Mouse (Mus musculus): ENCODE results near the gene Foxl1. TPM values are rescaled to one million over a fixed set of nuclear protein-coding genes. Genes with fewer than 3 reads are reported as not detected.
"Not testable (repeated sequence)": the region's sequence is repeated elsewhere in the genome, so short reads cannot be mapped to it uniquely, and the experiment has no call there.

Gene Foxl1
- total and polyA plus RNA-seq, 2 experiments from 2014 or later, result 0.19 TPM; not detected in 1

GRCm38 (mm10) chr8:121132961-121133513, 5.3 kb downstream of the Foxl1 start:
- no peak overlapping the region for H3K27ac ChIP-seq (ENCODE audit: low read depth, low read length)
- 69% methylated on average over 5 of the region's 5 CpGs for WGBS
- no peak for DNase-seq

GRCm38 (mm10) chr8:121134102-121134501, 6.4 kb downstream of the Foxl1 start:
- no peak overlapping the region for H3K4me2 ChIP-seq (ENCODE audit: low read depth)
- no peaks in the 10 kb centered on the region for H3K9me3 ChIP-seq (ENCODE audit: low read length)
- H3K4me1 ChIP-seq (ENCODE audit: insufficient read depth), result no peaks in the 10 kb centered on the region
- H3K27ac ChIP-seq (ENCODE audit: low read depth, low read length), result no peak overlapping the region
- WGBS, result 88% methylated on average over 10 of the region's 10 CpGs
- no peak overlapping the region for H3K4me3 ChIP-seq (ENCODE audit: low read depth, low read length)
- ATAC-seq, result no peak
- H3K27me3 ChIP-seq (ENCODE audit: insufficient read depth, low read length), result peaks cover 35% of the 10 kb centered on the region
- TF ChIP-seq CTCF (IDR thresholded peaks at IDR 0.05; ENCODE audit: low read depth), result no peak
- no peak for DNase-seq
- H3K36me3 ChIP-seq (ENCODE audit: insufficient read depth), result no peaks in the 10 kb centered on the region
- H3K9ac ChIP-seq, result no peak overlapping the region

More at GRCm38 (mm10) chr8:121132961-121133513, 5.3 kb downstream of the Foxl1 start:
- Histone ChIP-seq H3K4me2 (ENCODE audit: low read depth) (no peak overlapping the region), H3K9ac (no peak overlapping the region), H3K9me3 (ENCODE audit: low read length) (no peaks in the 10 kb centered on the region), H3K36me3 (ENCODE audit: insufficient read depth) (no peaks in the 10 kb centered on the region), H3K4me3 (ENCODE audit: low read depth, low read length) (no peak overlapping the region), H3K4me1 (ENCODE audit: insufficient read depth) (no peaks in the 10 kb centered on the region), H3K27me3 (ENCODE audit: insufficient read depth, low read length) (peaks cover 43% of the 10 kb centered on the region)
- ATAC-seq, result no peak
- TF ChIP-seq CTCF (IDR thresholded peaks at IDR 0.05; ENCODE audit: low read depth), result no peak

GRCm38 (mm10) chr8:121134512-121134911, 6.8 kb downstream of the Foxl1 start:
- Histone ChIP-seq H3K9me3 (ENCODE audit: low read length) (no peaks in the 10 kb centered on the region), H3K36me3 (ENCODE audit: insufficient read depth) (no peaks in the 10 kb centered on the region), H3K4me2 (ENCODE audit: low read depth) (no peak overlapping the region), H3K4me3 (ENCODE audit: low read depth, low read length) (no peak overlapping the region), H3K27ac (ENCODE audit: low read depth, low read length) (no peak overlapping the region), H3K4me1 (ENCODE audit: insufficient read depth) (no peaks in the 10 kb centered on the region), H3K27me3 (ENCODE audit: insufficient read depth, low read length) (peaks cover 35% of the 10 kb centered on the region), H3K9ac (no peak overlapping the region)
- whole genome bisulfite sequencing, result 90% methylated on average over 11 of the region's 11 CpGs
- ATAC-seq (no peak), DNase-seq (no peak)
- TF ChIP-seq CTCF (IDR thresholded peaks at IDR 0.05; ENCODE audit: low read depth), result no peak

- Histone ChIP-seq H3K9me3 (ENCODE audit: low read length) (no peaks in the 10 kb centered on the region), H3K4me1 (ENCODE audit: insufficient read depth) (no peaks in the 10 kb centered on the region), H3K36me3 (ENCODE audit: insufficient read depth) (no peaks in the 10 kb centered on the region), H3K4me2 (ENCODE audit: low read depth) (no peak overlapping the region), H3K27ac (ENCODE audit: low read depth, low read length) (no peak overlapping the region), H3K4me3 (ENCODE audit: low read depth, low read length) (no peak overlapping the region), H3K9ac (no peak overlapping the region), H3K27me3 (ENCODE audit: insufficient read depth, low read length) (peaks cover 15% of the 10 kb centered on the region)
- ATAC-seq, result no peak
- TF ChIP-seq CTCF (IDR thresholded peaks at IDR 0.05; ENCODE audit: low read depth), result peak; percentile 22; the same call in 1 of the 2 replicates
- no peak for DNase-seq
- WGBS, result 89% methylated on average over 6 of the region's 6 CpGs
Observed at GRCm38 (mm10) chr8:121136856-121137255, 9.1 kb downstream of the Foxl1 start.

GRCm38 (mm10) chr8:121145457-121146134, 17.9 kb downstream of the Foxl1 start:
- H3K4me1 ChIP-seq (ENCODE audit: insufficient read depth); H3K4me2 ChIP-seq (ENCODE audit: low read depth); H3K36me3 ChIP-seq (ENCODE audit: insufficient read depth); H3K27ac ChIP-seq (ENCODE audit: low read depth, low read length); H3K9me3 ChIP-seq (ENCODE audit: low read length); H3K27me3 ChIP-seq (ENCODE audit: insufficient read depth, low read length); H3K9ac ChIP-seq; H3K4me3 ChIP-seq (ENCODE audit: low read depth, low read length); DNase-seq; ATAC-seq: not testable (repeated sequence)
- 76% methylated on average over 4 of the region's 6 CpGs for WGBS

GRCm38 (mm10) chr8:121148573-121149083, 20.9 kb downstream of the Foxl1 start:
- Histone ChIP-seq H3K36me3 (ENCODE audit: insufficient read depth) (no peaks in the 10 kb centered on the region), H3K4me2 (ENCODE audit: low read depth) (no peak overlapping the region), H3K4me3 (ENCODE audit: low read depth, low read length) (no peak overlapping the region), H3K9me3 (ENCODE audit: low read length) (no peaks in the 10 kb centered on the region), H3K4me1 (ENCODE audit: insufficient read depth) (no peaks in the 10 kb centered on the region), H3K27ac (ENCODE audit: low read depth, low read length) (no peak overlapping the region), H3K27me3 (ENCODE audit: insufficient read depth, low read length) (no peaks in the 10 kb centered on the region), H3K9ac (no peak overlapping the region)
- 38% methylated on average over 8 of the region's 8 CpGs for whole genome bisulfite sequencing
- no peak for TF ChIP-seq CTCF (IDR thresholded peaks at IDR 0.05; ENCODE audit: low read depth)
- ATAC-seq (no peak), DNase-seq (no peak)

- Histone ChIP-seq H3K9ac (no peak overlapping the region), H3K4me3 (ENCODE audit: low read depth, low read length) (no peak overlapping the region), H3K27ac (ENCODE audit: low read depth, low read length) (no peak overlapping the region), H3K36me3 (ENCODE audit: insufficient read depth) (no peaks in the 10 kb centered on the region), H3K4me1 (ENCODE audit: insufficient read depth) (no peaks in the 10 kb centered on the region), H3K27me3 (ENCODE audit: insufficient read depth, low read length) (no peaks in the 10 kb centered on the region), H3K9me3 (ENCODE audit: low read length) (no peaks in the 10 kb centered on the region), H3K4me2 (ENCODE audit: low read depth) (no peak overlapping the region)
- no peak for TF ChIP-seq CTCF (IDR thresholded peaks at IDR 0.05; ENCODE audit: low read depth)
- 73% methylated on average over 12 of the region's 12 CpGs for WGBS
- DNase-seq (no peak), ATAC-seq (no peak)
Observed at GRCm38 (mm10) chr8:121152394-121152793, 24.7 kb downstream of the Foxl1 start.
